Mouse (Mus musculus) brain, embryonic 14.5 days (tissue): ENCODE measurements around the gene Dtx3.
"Not testable (repeated sequence)": the region's sequence is repeated elsewhere in the genome, so short reads cannot be mapped to it uniquely, and the experiment has no call there.

Experiments
- CTCF ChIP-seq: fragments of 200-500 bp; IDR thresholded peaks from 2 replicates; pipeline ENCODE4 v1.5.1; 2012; ENCODE audit warnings: inconsistent platforms, mild to moderate bottlenecking, moderate library complexity, borderline replicate concordance; ENCODE audit not compliant: insufficient read depth, insufficient read length; ENCODE audit errors: extremely low read depth
- POLR2A ChIP-seq: fragments of 200-500 bp; IDR thresholded peaks from 2 replicates; pipeline ENCODE4 v1.6.1; 2012; ENCODE audit warnings: mild to moderate bottlenecking, inconsistent platforms, borderline replicate concordance; ENCODE audit not compliant: poor library complexity, insufficient read depth, insufficient read length, severe bottlenecking; ENCODE audit errors: extremely low read depth

- not testable (repeated sequence) for TF ChIP-seq CTCF, POLR2A
These were observed 32.7 kb downstream of the Dtx3 start for GRCm38 (mm10) chr10:127162771-127163261.
